Mouse (Mus musculus): Measurements from ENCODE around the gene Alg5. TPM values are rescaled to one million over a fixed set of nuclear protein-coding genes. Genes with fewer than 3 reads are reported as not detected.
"Not testable (repeated sequence)": the region's sequence is repeated elsewhere in the genome, so short reads cannot be mapped to it uniquely, and the experiment has no call there.

Gene Alg5
- polyA plus RNA-seq, 1 experiment from 2014 or later = 84.7 TPM

DNA sequence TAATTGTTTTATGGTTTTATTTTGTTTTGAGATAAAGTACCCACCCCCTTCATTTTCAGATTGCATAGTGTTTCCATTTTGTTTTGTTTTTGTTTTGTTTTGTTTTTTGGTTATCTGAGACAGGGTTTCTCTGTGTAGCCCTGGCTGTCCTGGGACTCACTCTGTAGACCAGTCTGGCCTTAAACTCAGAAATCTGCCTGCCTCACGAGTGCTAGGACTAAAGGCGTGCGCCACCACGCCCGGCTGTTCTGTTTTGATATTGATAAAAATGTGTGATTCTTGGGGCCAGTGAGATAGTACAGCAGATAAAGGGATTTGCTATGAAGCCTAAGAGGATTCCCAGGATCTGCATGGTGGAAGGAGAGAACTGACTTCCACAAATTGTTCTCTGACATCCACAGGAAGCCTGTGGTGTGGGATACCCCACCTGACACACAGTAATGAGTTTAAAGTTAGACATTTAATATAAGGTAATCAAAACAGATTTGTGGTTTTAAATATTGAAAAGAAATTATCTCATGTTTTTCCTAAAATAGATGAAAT is 35.5 kb upstream of the Alg5 start:
- H3K27ac ChIP-seq (replicated peaks) = no peak overlapping the region
- TF ChIP-seq CTCF (IDR thresholded peaks at IDR 0.05; ENCODE audit: low read depth) = no peak
- no peak for TF ChIP-seq EP300 (optimal IDR thresholded peaks at IDR 0.05)
- H3K36me3 ChIP-seq (ENCODE audit: control insufficient read depth, insufficient read depth, low read length) = peaks cover 3% of the 10 kb centered on the region; the same call in 1 of the 2 replicates
- WGBS = 70% methylated on average over 5 of the region's 5 CpGs
- DNase-seq (ENCODE audit: low spot score) (no peak), ATAC-seq (ENCODE audit: low FRiP score, low TSS enrichment) (no peak)
- no peaks in the 10 kb centered on the region for H3K9me3 ChIP-seq (ENCODE audit: control insufficient read depth, low read length)
- no peaks in the 10 kb centered on the region for H3K27me3 ChIP-seq (ENCODE audit: control insufficient read depth, insufficient read depth, low read length)
- H3K9ac ChIP-seq (ENCODE audit: low read length) = no peak overlapping the region
- no peaks in the 10 kb centered on the region for H3K4me1 ChIP-seq (replicated peaks; ENCODE audit: control insufficient read depth, insufficient read depth)
- no peak overlapping the region for H3K4me3 ChIP-seq (ENCODE audit: low read depth, low read length)
- H3K4me2 ChIP-seq (replicated peaks; ENCODE audit: low read depth) = no peak overlapping the region

DNA sequence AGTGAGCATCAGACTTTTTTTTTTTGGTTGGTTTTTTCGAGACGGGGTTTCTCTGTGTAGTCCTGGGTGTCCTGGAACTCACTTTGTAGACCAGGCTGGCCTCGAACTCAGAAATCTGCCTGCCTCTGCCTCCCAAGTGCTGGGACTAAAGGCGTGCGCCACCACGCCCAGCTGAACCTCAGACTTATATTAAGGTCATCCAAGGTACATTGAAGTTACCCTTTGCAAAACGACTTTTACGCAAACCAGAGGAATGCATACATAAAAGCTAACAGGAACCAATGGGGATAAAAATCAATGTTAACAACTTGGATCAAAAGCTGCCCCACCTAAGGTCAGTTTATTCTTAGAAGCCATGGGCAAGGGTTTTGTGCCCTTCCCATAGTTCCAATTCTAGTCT is 31.2 kb upstream of the Alg5 start:
- H3K27me3 ChIP-seq (ENCODE audit: control insufficient read depth, insufficient read depth, low read length); ATAC-seq (ENCODE audit: low FRiP score, low TSS enrichment): not testable (repeated sequence)

DNA sequence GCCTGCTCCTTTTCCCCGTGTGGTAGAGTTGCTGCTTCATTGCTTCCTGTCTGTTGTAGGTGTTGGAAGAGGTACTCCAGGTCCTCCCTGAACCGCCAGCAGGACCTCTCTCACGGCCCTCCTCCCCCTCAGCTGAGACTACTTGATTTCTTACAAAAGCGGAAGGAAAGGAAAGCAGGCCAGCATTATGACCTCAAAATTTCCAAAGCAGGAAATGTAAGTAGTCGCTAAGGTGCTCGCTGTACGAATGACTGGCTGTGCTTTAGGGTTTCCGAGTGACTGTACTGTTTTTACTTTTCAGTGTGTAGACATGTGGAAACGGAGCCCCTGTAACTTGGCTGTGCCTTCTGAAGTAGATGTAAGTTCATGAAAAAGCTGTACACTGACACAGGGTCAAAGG is 26.4 kb upstream of the Alg5 start:
- Histone ChIP-seq H3K9me3 (ENCODE audit: control insufficient read depth, low read length) (no peaks in the 10 kb centered on the region), H3K27me3 (ENCODE audit: control insufficient read depth, insufficient read depth, low read length) (no peaks in the 10 kb centered on the region), H3K4me1 (replicated peaks; ENCODE audit: control insufficient read depth, insufficient read depth) (no peaks in the 10 kb centered on the region), H3K27ac (replicated peaks) (no peak overlapping the region), H3K4me2 (replicated peaks; ENCODE audit: low read depth) (no peak overlapping the region), H3K36me3 (ENCODE audit: control insufficient read depth, insufficient read depth, low read length) (peaks cover 17% of the 10 kb centered on the region), H3K4me3 (ENCODE audit: low read depth, low read length) (no peak overlapping the region), H3K9ac (ENCODE audit: low read length) (no peak overlapping the region)
- TF ChIP-seq EP300 (optimal IDR thresholded peaks at IDR 0.05) (no peak), CTCF (IDR thresholded peaks at IDR 0.05; ENCODE audit: low read depth) (no peak)
- 83% methylated on average over 9 of the region's 9 CpGs for WGBS
- ATAC-seq (ENCODE audit: low FRiP score, low TSS enrichment) (no peak), DNase-seq (ENCODE audit: low spot score) (no peak)

More for the DNA sequence above, 31.2 kb upstream of the Alg5 start:
- WGBS = 95% methylated on average over 8 of the region's 8 CpGs
- not testable (repeated sequence) for DNase-seq (ENCODE audit: low spot score); H3K4me1 ChIP-seq (replicated peaks; ENCODE audit: control insufficient read depth, insufficient read depth); H3K4me3 ChIP-seq (ENCODE audit: low read depth, low read length); H3K27ac ChIP-seq (replicated peaks); H3K4me2 ChIP-seq (replicated peaks; ENCODE audit: low read depth); H3K9me3 ChIP-seq (ENCODE audit: control insufficient read depth, low read length); H3K36me3 ChIP-seq (ENCODE audit: control insufficient read depth, insufficient read depth, low read length); H3K9ac ChIP-seq (ENCODE audit: low read length)

DNA sequence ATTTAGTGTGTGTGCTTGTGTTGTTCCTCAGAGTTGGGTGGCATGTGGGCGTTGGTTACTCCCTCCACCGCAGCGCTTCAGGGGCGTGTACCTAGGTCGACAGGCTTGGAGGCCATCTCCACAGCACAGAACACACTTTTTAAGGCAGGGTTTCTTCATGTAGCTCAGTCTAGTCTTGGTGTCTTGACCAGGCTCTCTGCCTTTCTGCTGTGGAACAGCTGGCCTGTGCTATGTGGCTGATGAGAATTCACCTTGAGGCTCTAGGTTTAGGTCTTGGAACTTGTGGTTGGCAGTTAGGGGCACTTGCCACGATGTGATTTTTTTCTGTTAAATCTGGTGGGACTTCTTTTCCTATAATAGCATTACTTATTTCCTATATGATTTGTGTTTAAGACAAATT is 21.1 kb upstream of the Alg5 start, which contains the start of gene Gm21958:
Gm21958 (minus strand) TSS at position 101 of the 400 bp plus-strand sequence.
- 85% methylated on average over 6 of the region's 6 CpGs for WGBS
- H3K4me2 ChIP-seq (replicated peaks; ENCODE audit: low read depth) = no peak within 1 kb of the TSS
- no peaks in the 10 kb centered on the region for H3K27me3 ChIP-seq (ENCODE audit: control insufficient read depth, insufficient read depth, low read length)
- H3K36me3 ChIP-seq (ENCODE audit: control insufficient read depth, insufficient read depth, low read length) = peaks cover 27% of the 10 kb centered on the region
- H3K9me3 ChIP-seq (ENCODE audit: control insufficient read depth, low read length) = no peaks in the 10 kb centered on the region
- H3K9ac ChIP-seq (ENCODE audit: low read length) = no peak within 1 kb of the TSS
- no peak within 1 kb of the TSS for H3K4me3 ChIP-seq (ENCODE audit: low read depth, low read length)
- no peak within 1 kb of the TSS for H3K27ac ChIP-seq (replicated peaks)
- DNase-seq (ENCODE audit: low spot score) (no peak), ATAC-seq (ENCODE audit: low FRiP score, low TSS enrichment) (no peak)
- no peaks in the 10 kb centered on the region for H3K4me1 ChIP-seq (replicated peaks; ENCODE audit: control insufficient read depth, insufficient read depth)
- TF ChIP-seq CTCF (IDR thresholded peaks at IDR 0.05; ENCODE audit: low read depth) (no peak), EP300 (optimal IDR thresholded peaks at IDR 0.05) (no peak)

DNA sequence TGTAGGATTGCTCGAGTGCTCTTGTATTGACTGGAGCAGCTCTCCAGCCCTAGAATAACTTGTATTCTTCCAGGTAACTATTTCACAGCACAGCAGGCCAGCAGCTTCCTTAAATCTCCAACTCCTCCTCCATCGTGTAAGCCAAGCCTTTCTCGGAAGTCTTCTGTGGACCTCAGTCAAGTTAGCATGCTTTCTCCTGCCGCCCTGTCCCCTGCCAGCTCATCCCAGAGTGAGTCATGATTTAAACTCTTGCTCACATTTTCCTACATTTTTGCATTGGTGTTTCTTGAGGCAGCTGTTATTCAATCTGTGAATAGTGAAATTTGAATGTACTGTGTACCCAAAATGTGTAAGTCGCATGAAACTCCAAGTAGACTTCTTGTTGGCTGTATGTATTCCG is 19.9 kb upstream of the Alg5 start:
- Histone ChIP-seq H3K4me2 (replicated peaks; ENCODE audit: low read depth) (no peak overlapping the region), H3K27ac (replicated peaks) (no peak overlapping the region), H3K9me3 (ENCODE audit: control insufficient read depth, low read length) (no peaks in the 10 kb centered on the region), H3K4me1 (replicated peaks; ENCODE audit: control insufficient read depth, insufficient read depth) (no peaks in the 10 kb centered on the region), H3K9ac (ENCODE audit: low read length) (no peak overlapping the region), H3K36me3 (ENCODE audit: control insufficient read depth, insufficient read depth, low read length) (peaks cover 26% of the 10 kb centered on the region), H3K4me3 (ENCODE audit: low read depth, low read length) (no peak overlapping the region), H3K27me3 (ENCODE audit: control insufficient read depth, insufficient read depth, low read length) (no peaks in the 10 kb centered on the region)
- WGBS = 86% methylated on average over 6 of the region's 6 CpGs
- no peak for ATAC-seq (ENCODE audit: low FRiP score, low TSS enrichment)
- no peak for DNase-seq (ENCODE audit: low spot score)
- TF ChIP-seq CTCF (IDR thresholded peaks at IDR 0.05; ENCODE audit: low read depth) (no peak), EP300 (optimal IDR thresholded peaks at IDR 0.05) (no peak)

DNA sequence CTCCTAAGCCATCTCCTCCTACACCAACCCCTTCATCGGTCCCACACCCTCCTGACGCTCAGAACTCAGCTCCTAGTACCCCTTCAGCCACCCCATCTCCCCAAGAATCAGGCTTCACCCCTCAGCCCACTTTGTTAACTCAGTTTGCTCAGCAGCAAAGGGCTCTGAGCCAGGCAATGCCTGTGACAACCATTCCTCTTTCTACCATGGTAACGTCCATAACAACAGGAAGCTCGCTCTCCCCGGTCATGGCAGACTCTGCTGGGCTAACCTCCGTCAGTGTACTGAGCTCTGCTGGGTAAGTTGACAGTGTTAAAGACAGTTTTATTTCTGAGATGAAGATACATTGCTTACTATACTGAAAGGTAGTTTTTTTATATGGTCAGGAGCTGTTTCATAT is 18.0 kb upstream of the Alg5 start:
- no peak overlapping the region for H3K4me2 ChIP-seq (replicated peaks; ENCODE audit: low read depth)
- no peak for ATAC-seq (ENCODE audit: low FRiP score, low TSS enrichment)
- no peak overlapping the region for H3K9ac ChIP-seq (ENCODE audit: low read length)
- TF ChIP-seq EP300 (optimal IDR thresholded peaks at IDR 0.05) (no peak), CTCF (IDR thresholded peaks at IDR 0.05; ENCODE audit: low read depth) (no peak)
- no peak overlapping the region for H3K27ac ChIP-seq (replicated peaks)
- no peak overlapping the region for H3K4me3 ChIP-seq (ENCODE audit: low read depth, low read length)
- peaks cover 27% of the 10 kb centered on the region for H3K36me3 ChIP-seq (ENCODE audit: control insufficient read depth, insufficient read depth, low read length)
- no peaks in the 10 kb centered on the region for H3K27me3 ChIP-seq (ENCODE audit: control insufficient read depth, insufficient read depth, low read length)
- 80% methylated on average over 6 of the region's 6 CpGs for WGBS
- no peak for DNase-seq (ENCODE audit: low spot score)
- no peaks in the 10 kb centered on the region for H3K4me1 ChIP-seq (replicated peaks; ENCODE audit: control insufficient read depth, insufficient read depth)
- H3K9me3 ChIP-seq (ENCODE audit: control insufficient read depth, low read length) = no peaks in the 10 kb centered on the region
